Mouse (Mus musculus) forebrain, embryonic 15.5 days (tissue): ENCODE results near the gene Lbhd2. TPM values are rescaled to one million over a fixed set of nuclear protein-coding genes. Genes with fewer than 3 reads are reported as not detected.

Source experiments
- ATAC-seq: fragments of 200-750 bp; cut with Nextera tagmentation; replicated peaks from 2 replicates; pipeline ENCODE4 v1.8.0; 2017; ENCODE audit warnings: mild to moderate bottlenecking, moderate TSS enrichment, moderate library complexity
- H3K27ac ChIP-seq: fragments of 300-500 bp; sonication (generic); replicated peaks from 2 replicates; pipeline ENCODE4 v1.5.1; 2015; ENCODE audit warnings: mild to moderate bottlenecking, inconsistent platforms
- H3K27me3 ChIP-seq: fragments of 300-500 bp; sonication (generic); 2 replicates; pipeline ENCODE4 v1.6.1; 2015; ENCODE audit warnings: inconsistent platforms
- H3K36me3 ChIP-seq: fragments of 300-500 bp; sonication (generic); 2 replicates; pipeline ENCODE4 v1.6.1; 2015; ENCODE audit warnings: mild to moderate bottlenecking, inconsistent platforms
- H3K4me1 ChIP-seq: fragments of 300-500 bp; sonication (generic); 2 replicates; pipeline ENCODE4 v1.6.1; 2015; ENCODE audit warnings: inconsistent platforms
- H3K4me2 ChIP-seq: fragments of 300-500 bp; sonication (generic); replicated peaks from 2 replicates; pipeline ENCODE4 v1.6.1; 2015; ENCODE audit warnings: mild to moderate bottlenecking, inconsistent platforms
- H3K4me3 ChIP-seq: fragments of 300-500 bp; sonication (generic); 2 replicates; pipeline ENCODE4 v1.5.1; 2015; ENCODE audit warnings: mild to moderate bottlenecking, inconsistent platforms
- H3K9ac ChIP-seq: fragments of 300-500 bp; sonication (generic); replicated peaks from 2 replicates; pipeline ENCODE4 v1.6.1; 2015; ENCODE audit warnings: mild to moderate bottlenecking, inconsistent platforms
- H3K9me3 ChIP-seq: fragments of 300-500 bp; sonication (generic); 2 replicates; pipeline ENCODE4 v1.6.1; 2016; ENCODE audit warnings: inconsistent platforms
- WGBS: fragments of 180-500 bp; shearing (Covaris S2); methylation state at CpG from one replicate; pipeline ENCODE4 v1.1.7; 2015; ENCODE audit warnings: mixed read lengths; 5-methylcytosine and 5-hydroxymethylcytosine counted together
- polyA plus RNA-seq: library from polyadenylated mRNA; unstranded; fragments of >200 nt; fragmentation: Nextera tagmentation; extraction: Ambion mirVana; gene quantifications from 2 replicates; pipeline ENCODE4 v1.2.1, GENCODE M21; 2015

The Lbhd2 gene
- polyA plus RNA-seq, 1 experiment from 2014 or later, result 2.2 TPM

DNA sequence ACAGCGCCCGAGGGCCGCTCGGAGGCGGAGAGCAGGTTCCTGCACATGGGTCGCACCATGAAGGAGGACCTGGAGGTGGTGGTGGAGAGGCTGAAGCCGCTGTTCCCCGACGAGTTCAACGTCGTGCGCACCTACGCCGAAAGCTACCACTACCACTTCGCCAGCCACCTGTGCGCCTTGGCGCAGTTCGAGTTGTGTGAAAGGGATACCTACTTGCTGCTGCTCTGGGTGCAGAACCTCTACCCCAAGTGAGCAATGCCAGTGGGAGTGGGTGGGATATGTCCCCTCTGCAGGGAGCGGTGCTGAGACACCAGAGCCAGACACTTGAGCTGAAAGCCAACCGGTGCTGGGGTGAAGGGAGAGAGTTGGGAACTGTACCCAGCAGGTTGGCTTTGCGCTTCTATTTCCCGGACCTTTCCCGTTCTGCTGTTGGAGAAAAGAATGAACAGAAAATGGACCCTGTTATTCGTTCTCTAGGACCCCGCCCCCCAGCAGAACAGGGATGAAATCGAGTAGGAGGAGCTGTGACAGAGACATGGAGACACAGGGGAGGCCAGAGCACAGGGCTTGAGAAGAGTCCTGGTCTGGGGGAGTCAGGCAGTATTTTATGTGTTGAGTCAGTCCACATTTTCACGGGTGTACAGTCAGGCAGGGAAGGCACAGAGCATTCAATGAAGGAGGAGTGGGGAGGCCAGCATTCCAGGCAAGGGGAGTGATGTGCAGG lies 39.4 kb downstream of the Lbhd2 start:
- Histone ChIP-seq H3K36me3 (no peaks in the 10 kb centered on the region), H3K27me3 (peaks cover 96% of the 10 kb centered on the region), H3K9me3 (no peaks in the 10 kb centered on the region), H3K9ac (no peak overlapping the region), H3K4me3 (peak overlapping the region; percentile 26), H3K4me2 (peak overlapping the region; percentile 30), H3K27ac (no peak overlapping the region), H3K4me1 (peaks cover 19% of the 10 kb centered on the region)
- no peak for ATAC-seq
- WGBS, result 4% methylated on average over 27 of the region's 27 CpGs

DNA sequence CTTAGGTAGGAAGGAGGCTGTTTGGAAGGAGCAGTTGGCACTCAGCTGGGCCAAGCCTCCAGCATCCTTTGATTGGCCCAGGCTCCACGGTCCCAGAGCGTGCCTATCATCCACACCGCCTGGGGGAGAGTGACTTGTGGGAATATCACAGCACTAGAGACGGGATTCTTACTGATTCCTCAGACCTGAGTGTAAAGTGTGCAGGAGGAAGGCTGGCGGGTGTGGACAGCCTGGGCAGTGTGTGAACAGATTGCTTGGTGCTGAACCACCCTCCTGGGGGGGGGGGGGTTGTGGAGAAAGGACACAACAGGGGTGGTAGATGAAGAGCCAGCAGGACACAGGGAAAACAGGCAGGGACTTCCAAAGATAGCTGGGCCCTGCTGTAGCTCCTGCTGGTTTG lies 40.1 kb downstream of the Lbhd2 start:
- H3K4me2 ChIP-seq, result no peak overlapping the region
- H3K27me3 ChIP-seq, result peaks cover 93% of the 10 kb centered on the region
- ATAC-seq, result no peak
- H3K4me3 ChIP-seq, result no peak overlapping the region
- no peaks in the 10 kb centered on the region for H3K9me3 ChIP-seq
- WGBS, result 13% methylated on average over 5 of the region's 5 CpGs
- no peak overlapping the region for H3K27ac ChIP-seq
- no peak overlapping the region for H3K9ac ChIP-seq
- H3K4me1 ChIP-seq, result peaks cover 19% of the 10 kb centered on the region
- H3K36me3 ChIP-seq, result no peaks in the 10 kb centered on the region

GRCm38 (mm10) chr12:111447350-111447749 lies 40.7 kb downstream of the Lbhd2 start:
- H3K9me3 ChIP-seq, result no peaks in the 10 kb centered on the region
- no peak overlapping the region for H3K4me2 ChIP-seq
- 13% methylated on average over 9 of the region's 9 CpGs for WGBS
- H3K4me3 ChIP-seq, result no peak overlapping the region
- ATAC-seq, result no peak
- H3K27ac ChIP-seq, result no peak overlapping the region
- H3K27me3 ChIP-seq, result peaks cover 87% of the 10 kb centered on the region
- H3K4me1 ChIP-seq, result peaks cover 15% of the 10 kb centered on the region
- H3K36me3 ChIP-seq, result no peaks in the 10 kb centered on the region
- no peak overlapping the region for H3K9ac ChIP-seq

- Histone ChIP-seq H3K9ac (no peak overlapping the region), H3K4me3 (no peak overlapping the region), H3K27me3 (peaks cover 79% of the 10 kb centered on the region), H3K4me2 (no peak overlapping the region), H3K4me1 (peaks cover 11% of the 10 kb centered on the region), H3K27ac (no peak overlapping the region), H3K36me3 (no peaks in the 10 kb centered on the region), H3K9me3 (no peaks in the 10 kb centered on the region)
- WGBS, result 15% methylated on average over 22 of the region's 22 CpGs
- ATAC-seq, result no peak
Measured at GRCm38 (mm10) chr12:111447898-111448760, 41.5 kb downstream of the Lbhd2 start.

DNA sequence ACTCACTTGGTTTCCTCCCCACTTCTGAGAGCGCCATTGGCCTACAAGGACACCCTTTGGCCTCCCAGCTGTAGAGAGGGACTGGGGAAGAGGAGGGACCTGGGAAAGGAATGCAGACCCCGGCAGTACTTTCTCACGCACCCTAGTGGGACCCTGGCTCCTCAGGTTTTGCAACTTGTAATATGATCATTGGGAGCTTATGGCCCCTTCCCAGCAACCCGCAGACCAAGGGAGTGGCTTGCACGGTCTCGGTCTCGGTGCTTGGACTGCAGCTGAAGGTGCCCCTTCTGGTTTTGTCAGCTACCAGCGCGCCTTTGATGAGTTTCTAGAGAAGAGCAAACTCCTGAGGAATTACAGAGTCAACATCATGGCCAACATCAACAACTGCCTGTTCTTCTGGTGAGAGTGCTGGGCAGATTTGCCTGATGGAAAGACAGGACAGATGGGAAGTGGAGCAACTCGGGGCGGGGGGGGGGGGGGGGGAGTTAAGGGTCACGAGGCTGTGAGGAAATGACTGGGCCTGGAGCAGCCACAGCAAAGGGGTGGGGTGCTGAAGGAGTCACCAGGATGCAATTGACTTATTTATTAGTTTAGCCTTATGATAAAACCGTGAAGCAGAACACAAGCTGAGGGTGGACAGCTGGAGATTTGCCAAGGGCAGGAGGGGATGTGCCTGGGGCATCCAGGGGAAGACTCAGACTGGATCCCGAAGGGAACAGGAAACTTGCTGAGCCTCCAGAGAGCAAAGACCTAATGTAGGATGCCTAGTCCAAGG lies 42.5 kb downstream of the Lbhd2 start:
- no peak overlapping the region for H3K4me2 ChIP-seq
- no peaks in the 10 kb centered on the region for H3K36me3 ChIP-seq
- 20% methylated on average over 14 of the region's 14 CpGs for WGBS
- H3K9ac ChIP-seq, result no peak overlapping the region
- no peak overlapping the region for H3K4me3 ChIP-seq
- no peaks in the 10 kb centered on the region for H3K9me3 ChIP-seq
- peaks cover 69% of the 10 kb centered on the region for H3K27me3 ChIP-seq
- ATAC-seq, result no peak
- H3K27ac ChIP-seq, result no peak overlapping the region
- H3K4me1 ChIP-seq, result peaks cover 11% of the 10 kb centered on the region

- no peak overlapping the region for H3K9ac ChIP-seq
- no peak overlapping the region for H3K27ac ChIP-seq
- H3K4me3 ChIP-seq, result no peak overlapping the region
- WGBS, result 55% methylated on average over 6 of the region's 6 CpGs
- no peaks in the 10 kb centered on the region for H3K9me3 ChIP-seq
- no peak overlapping the region for H3K4me2 ChIP-seq
- H3K4me1 ChIP-seq, result peaks cover 9% of the 10 kb centered on the region
- H3K36me3 ChIP-seq, result no peaks in the 10 kb centered on the region
- H3K27me3 ChIP-seq, result peaks cover 57% of the 10 kb centered on the region
- no peak for ATAC-seq
Measured at GRCm38 (mm10) chr12:111450359-111450758, 43.8 kb downstream of the Lbhd2 start.

GRCm38 (mm10) chr12:111451561-111451960 lies 45.0 kb downstream of the Lbhd2 start:
- H3K27ac ChIP-seq, result no peak overlapping the region
- H3K27me3 ChIP-seq, result peaks cover 52% of the 10 kb centered on the region
- ATAC-seq, result no peak
- no peak overlapping the region for H3K4me2 ChIP-seq
- H3K4me3 ChIP-seq, result no peak overlapping the region
- H3K9ac ChIP-seq, result no peak overlapping the region
- 85% methylated on average over 7 of the region's 7 CpGs for WGBS
- no peaks in the 10 kb centered on the region for H3K4me1 ChIP-seq
- no peaks in the 10 kb centered on the region for H3K9me3 ChIP-seq
- H3K36me3 ChIP-seq, result no peaks in the 10 kb centered on the region

- Histone ChIP-seq H3K27me3 (peaks cover 27% of the 10 kb centered on the region), H3K36me3 (no peaks in the 10 kb centered on the region), H3K9ac (no peak overlapping the region), H3K4me3 (no peak overlapping the region), H3K4me2 (no peak overlapping the region), H3K27ac (no peak overlapping the region), H3K9me3 (no peaks in the 10 kb centered on the region), H3K4me1 (no peaks in the 10 kb centered on the region)
- no peak for ATAC-seq
- WGBS, result 31% methylated on average over 4 of the region's 4 CpGs
Measured at GRCm38 (mm10) chr12:111454021-111454420, 47.4 kb downstream of the Lbhd2 start.

GRCm38 (mm10) chr12:111454543-111455280 lies 48.1 kb downstream of the Lbhd2 start:
- Histone ChIP-seq H3K9me3 (no peaks in the 10 kb centered on the region), H3K4me3 (no peak overlapping the region), H3K9ac (no peak overlapping the region), H3K36me3 (no peaks in the 10 kb centered on the region), H3K4me2 (no peak overlapping the region), H3K4me1 (no peaks in the 10 kb centered on the region), H3K27me3 (peaks cover 20% of the 10 kb centered on the region), H3K27ac (no peak overlapping the region)
- ATAC-seq, result no peak
- 66% methylated on average over 10 of the region's 10 CpGs for WGBS

- Histone ChIP-seq H3K36me3 (no peaks in the 10 kb centered on the region), H3K27me3 (peaks cover 14% of the 10 kb centered on the region), H3K9ac (no peak overlapping the region), H3K9me3 (no peaks in the 10 kb centered on the region), H3K27ac (no peak overlapping the region), H3K4me1 (no peaks in the 10 kb centered on the region), H3K4me2 (no peak overlapping the region), H3K4me3 (no peak overlapping the region)
- 68% methylated on average over 12 of the region's 12 CpGs for WGBS
- no peak for ATAC-seq
Measured at GRCm38 (mm10) chr12:111455311-111455846, 48.8 kb downstream of the Lbhd2 start.

GRCm38 (mm10) chr12:111455860-111456259 lies 49.3 kb downstream of the Lbhd2 start:
- H3K4me2 ChIP-seq, result no peak overlapping the region
- H3K27ac ChIP-seq, result no peak overlapping the region
- no peak overlapping the region for H3K4me3 ChIP-seq
- no peaks in the 10 kb centered on the region for H3K36me3 ChIP-seq
- peaks cover 12% of the 10 kb centered on the region; the same call in 1 of the 2 replicates for H3K27me3 ChIP-seq
- no peaks in the 10 kb centered on the region for H3K9me3 ChIP-seq
- no peak overlapping the region for H3K9ac ChIP-seq
- no peaks in the 10 kb centered on the region for H3K4me1 ChIP-seq
- WGBS, result 56% methylated on average over 8 of the region's 8 CpGs
- no peak for ATAC-seq
